Mouse (Mus musculus) gastrocnemius, postnatal 14 days (tissue): ENCODE results near the gene Rspo1. TPM values are rescaled to one million over a fixed set of nuclear protein-coding genes. Genes with fewer than 3 reads are reported as not detected.
"Not testable (repeated sequence)": the region's sequence is repeated elsewhere in the genome, so short reads cannot be mapped to it uniquely, and the experiment has no call there.

ENCODE experiments used
- DNase-seq: peaks from one replicate; pipeline ENCODE4 v3.0.0; 2021; ENCODE audit warnings: mixed read lengths
- intact Hi-C: fragments of 180-260 bp; cut with DNase I; formaldehyde crosslinking; loops from one replicate; pipeline ENCODE4 v1.15.1; 2025; ENCODE audit warnings: low total_unique reads
- long read RNA-seq, 2 experiments: library from polyadenylated mRNA; stranded (forward); transcript quantifications; one replicate each; pipeline ENCODE4 v2.0.0; 2021
- total RNA-seq, 2 experiments: library from RNA; stranded (reverse); gene quantifications; 2 replicates each; pipeline ENCODE4 v1.2.3; 2021

The Rspo1 gene
- under 1 TPM in 1 of 2 experiments, not detected in 1; 0.33 TPM for total RNA-seq
- long read RNA-seq, experiment 1: 0 reads
- long read RNA-seq, experiment 2, partial matches to known transcripts: 0 of 1 reads
- long read RNA-seq, experiment 2, other reads (novel, unspliced or antisense): 0 of 1 reads

- intact Hi-C loops: no loop called here
- DNase-seq: no peak
These were observed at the start of gene Rspo1 for GRCm38 (mm10) chr4:124985671-124986602. Gene Rspo1, plus strand, starts transcription at chr4:124986430.

- DNase-seq: peak; percentile 90
- intact Hi-C loops: no loop called here
These were observed 49.4 kb upstream of the Rspo1 start, which contains the start of gene 9930104L06Rik for GRCm38 (mm10) chr4:124936613-124937471. Gene 9930104L06Rik, plus strand, starts transcription at chr4:124937048.

GRCm38 (mm10) chr4:124939211-124939610 is 47.0 kb upstream of the Rspo1 start, which contains the start of gene Cdca8:
Gene Cdca8, minus strand, starts transcription at chr4:124939311.
- intact Hi-C loops, DNase-seq: not testable (repeated sequence)

- intact Hi-C loops: loop anchor here (5.0 kb wide), 1 partner anchor 114 kb away; no protein-coding TSS in a partner anchor
- DNase-seq: peak; percentile 74
These were observed 43.2 kb upstream of the Rspo1 start for GRCm38 (mm10) chr4:124943022-124943421.

- intact Hi-C loops: loop anchor here (5.0 kb wide), 1 partner anchor 114 kb away; no protein-coding TSS in a partner anchor
These were observed 42.4 kb upstream of the Rspo1 start for GRCm38 (mm10) chr4:124943781-124944180.

DNA sequence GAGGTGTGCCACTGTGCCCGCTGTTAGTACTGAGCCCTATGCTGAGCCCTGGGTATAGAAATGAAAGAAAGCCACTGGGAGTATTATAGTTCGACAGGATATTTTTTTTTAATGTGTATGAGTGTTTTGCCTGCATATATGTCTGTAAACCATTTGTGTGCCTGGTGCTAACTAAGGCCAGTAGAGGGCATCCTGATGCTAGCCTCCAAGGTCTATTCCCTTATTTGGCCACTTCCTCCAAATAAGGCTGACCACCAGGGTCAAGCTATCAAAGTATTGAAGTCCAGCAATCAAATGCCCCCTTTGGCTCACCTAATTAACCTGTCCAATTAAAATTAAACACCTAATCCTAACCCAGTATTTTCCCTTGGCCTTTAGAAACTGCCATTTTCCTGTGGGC is 41.3 kb upstream of the Rspo1 start:
- intact Hi-C loops: loop anchor here (5.0 kb wide), 2 partner anchors 112 to 152 kb away; no protein-coding TSS in a partner anchor
- no peak for DNase-seq

More at GRCm38 (mm10) chr4:124943781-124944180, 42.4 kb upstream of the Rspo1 start:
- no peak for DNase-seq

DNA sequence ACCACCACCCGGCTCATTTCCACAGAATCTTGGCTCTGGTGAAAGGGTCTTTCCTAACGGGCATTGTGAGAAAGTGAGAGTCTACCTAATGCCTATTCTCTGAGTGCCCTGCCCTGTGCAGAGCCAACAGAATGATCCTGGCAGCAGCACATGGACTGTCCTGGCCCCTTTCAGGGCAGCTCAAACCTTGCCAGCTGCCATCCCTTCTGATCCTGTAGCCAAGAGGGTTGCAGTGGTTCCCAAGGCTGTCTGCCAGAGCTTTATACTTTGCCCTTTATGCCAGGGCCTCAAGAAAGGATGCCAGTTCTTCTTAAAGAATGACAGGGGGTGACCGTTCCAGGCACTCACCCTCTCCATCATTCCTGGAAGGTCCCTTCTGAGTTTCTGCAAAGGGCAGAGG is 36.7 kb upstream of the Rspo1 start:
- no peak for DNase-seq
- intact Hi-C loops: loop anchor here (5.0 kb wide), 1 partner anchor 148 kb away; no protein-coding TSS in a partner anchor

DNA sequence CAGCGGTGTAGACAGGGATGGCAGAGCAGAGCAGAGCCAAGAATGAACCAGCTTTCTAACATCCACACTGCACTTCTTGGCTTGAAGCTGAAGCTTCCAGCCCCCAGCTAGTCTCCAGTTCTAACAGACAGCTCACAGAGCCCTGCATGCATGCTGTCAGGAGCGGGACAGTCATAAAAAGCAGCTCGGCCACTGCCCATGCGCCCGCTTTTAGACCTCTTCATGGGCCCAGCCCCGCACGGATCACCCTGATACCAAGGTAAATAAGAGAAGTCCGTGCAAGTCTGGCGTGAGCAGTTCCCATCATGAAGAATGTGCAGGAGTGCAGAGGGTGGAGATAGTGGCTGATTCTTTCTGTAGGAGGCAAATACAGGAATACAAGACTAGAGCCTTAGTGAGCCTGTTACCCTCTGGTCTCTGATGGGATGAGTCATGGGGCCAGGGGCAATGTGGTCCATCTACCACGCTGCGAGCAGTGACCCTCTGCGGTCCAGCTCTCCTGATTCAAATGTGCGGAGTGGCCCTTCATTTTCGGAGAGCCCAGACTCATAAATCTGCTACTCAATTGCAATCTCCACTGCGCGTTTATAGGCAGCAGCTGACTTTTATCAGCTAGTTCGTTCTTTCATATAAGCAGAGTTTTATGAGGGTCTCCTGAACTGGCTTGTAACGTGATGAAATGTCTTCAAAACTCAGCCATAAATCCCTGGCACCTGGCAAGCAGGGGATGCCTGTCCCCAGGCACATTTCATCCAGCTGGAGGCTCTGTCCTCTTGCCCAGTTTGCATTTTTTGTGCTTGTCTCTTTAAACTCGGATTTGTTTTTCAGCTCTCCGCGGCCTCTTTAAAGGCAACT is 35.8 kb upstream of the Rspo1 start:
- intact Hi-C loops: no loop called here
- no peak for DNase-seq

DNA sequence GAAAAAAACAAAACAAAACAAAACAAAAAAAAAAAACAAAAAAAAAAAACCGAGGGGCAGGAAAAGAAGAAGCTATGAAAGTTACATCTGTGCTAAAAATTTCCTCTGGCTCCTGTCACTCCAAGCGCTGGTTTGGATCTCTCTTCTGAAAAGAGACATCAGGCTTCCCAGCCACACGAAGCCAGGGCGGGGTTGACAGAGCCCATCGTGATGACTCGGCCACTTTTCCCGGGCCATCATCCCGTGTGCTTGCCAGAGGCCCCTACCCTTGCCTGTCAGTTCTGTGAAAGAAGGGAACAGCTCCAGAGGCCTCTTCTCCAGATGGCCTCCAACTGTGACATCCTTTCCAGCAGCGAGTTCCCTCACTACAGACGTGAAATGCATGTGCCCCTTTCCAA is 35.2 kb upstream of the Rspo1 start:
- no peak for DNase-seq
- intact Hi-C loops: no loop called here

- intact Hi-C loops: no loop called here
- DNase-seq: no peak
These were observed 32.7 kb upstream of the Rspo1 start for GRCm38 (mm10) chr4:124953546-124953945.

DNA sequence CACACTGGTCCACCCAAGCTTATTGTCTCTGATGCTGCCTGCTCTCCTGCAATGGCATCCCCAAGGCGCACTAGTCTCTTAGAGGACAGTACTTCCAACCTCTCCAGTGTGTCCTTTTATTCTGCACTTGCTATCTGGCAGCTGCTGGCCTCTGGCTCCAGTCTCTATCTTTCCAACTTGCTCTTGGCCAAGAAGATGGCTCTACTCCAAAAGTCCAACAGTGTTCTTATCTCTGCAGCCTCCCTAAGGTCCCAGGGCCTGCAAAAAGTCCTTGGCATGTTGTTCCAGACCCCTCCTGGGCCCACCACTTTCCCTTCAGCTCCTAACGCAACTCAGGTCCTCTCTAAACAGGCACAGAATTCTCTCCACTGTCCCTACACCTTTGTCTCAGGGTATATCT is 28.9 kb upstream of the Rspo1 start:
- no peak for DNase-seq
- intact Hi-C loops: no loop called here

DNA sequence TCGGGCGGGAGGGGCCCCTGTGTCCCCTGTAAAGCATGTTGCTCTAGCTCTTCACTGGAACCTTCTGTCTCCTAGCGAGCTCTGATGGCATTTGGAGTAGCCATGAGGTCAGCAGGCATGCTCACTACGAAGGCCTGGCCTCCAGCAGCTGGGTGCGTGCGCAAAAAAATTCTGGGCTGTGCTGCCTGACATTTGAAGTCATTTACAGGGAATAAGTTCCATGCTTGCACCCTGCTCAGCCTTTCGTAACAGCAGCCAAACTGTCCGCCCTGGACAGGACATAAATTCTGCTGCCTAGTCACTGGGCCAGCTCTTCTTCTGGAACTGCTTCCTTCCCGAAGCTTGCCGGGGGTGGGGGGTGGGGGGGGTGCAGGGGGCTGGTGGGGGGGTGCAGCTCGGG is 27.2 kb upstream of the Rspo1 start:
- peak; percentile 29 for DNase-seq
- intact Hi-C loops: no loop called here

- intact Hi-C loops: no loop called here
- no peak for DNase-seq
These were observed 25.3 kb upstream of the Rspo1 start for GRCm38 (mm10) chr4:124960940-124961339.

GRCm38 (mm10) chr4:124962576-124962975 is 23.7 kb upstream of the Rspo1 start:
- intact Hi-C loops: no loop called here
- no peak for DNase-seq

DNA sequence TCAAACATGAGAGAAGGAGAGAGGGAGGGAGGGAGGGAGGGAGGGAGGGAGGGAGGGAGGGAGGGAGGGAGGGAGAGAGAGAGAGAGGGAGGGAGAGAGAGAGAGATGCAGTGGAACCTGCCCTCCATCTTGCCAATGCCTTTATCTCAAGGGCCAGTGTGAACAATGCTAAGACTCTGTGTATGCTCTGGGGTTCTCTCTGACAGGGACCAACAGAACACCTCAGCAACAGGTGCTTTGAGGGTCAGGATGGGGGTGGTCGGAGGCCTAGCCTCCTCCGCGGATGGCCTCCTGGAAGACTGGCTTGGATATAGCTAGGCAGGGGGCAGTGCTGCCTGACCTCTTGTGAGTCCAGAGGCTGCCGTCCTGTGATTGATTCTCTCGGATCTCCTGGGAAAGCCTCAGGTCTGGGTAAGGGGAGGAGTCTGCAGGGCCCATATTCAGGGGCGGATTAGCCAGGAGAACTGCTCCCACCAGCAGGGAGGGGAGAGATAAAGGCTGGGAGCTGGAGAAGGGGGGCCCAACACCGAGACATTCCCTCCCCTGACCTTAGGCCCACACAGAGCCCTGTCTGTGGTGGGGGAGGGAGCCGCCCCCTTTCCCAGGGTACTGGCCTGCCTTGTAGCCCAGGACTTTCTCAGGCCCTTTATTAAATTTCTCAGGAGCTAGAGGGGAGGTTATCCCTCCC is 21.2 kb upstream of the Rspo1 start:
- intact Hi-C loops: no loop called here
- no peak for DNase-seq

DNA sequence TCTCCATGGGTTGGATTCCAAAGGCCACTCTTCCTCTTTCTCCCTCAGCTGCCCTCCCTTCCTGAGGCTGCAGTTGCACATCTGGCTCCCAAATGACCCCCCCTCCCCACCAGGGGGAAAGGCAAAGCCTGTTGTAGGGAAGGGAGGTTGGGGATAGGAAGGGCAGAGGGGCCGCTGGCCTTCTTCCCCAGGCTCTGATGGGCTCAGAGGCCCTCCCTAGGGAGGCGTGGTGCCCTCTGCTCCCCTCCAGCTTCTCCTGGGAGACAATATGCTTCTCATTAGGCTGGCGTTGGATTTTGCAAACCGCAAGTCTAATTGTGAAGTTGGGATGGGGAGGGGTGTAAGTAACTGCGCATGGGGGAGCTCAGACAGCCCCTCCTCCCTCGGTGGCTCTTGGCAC is 17.5 kb upstream of the Rspo1 start:
- no peak for DNase-seq
- intact Hi-C loops: no loop called here

- intact Hi-C loops: no loop called here
- DNase-seq: no peak
These were observed 16.9 kb upstream of the Rspo1 start for GRCm38 (mm10) chr4:124969219-124969848.

DNA sequence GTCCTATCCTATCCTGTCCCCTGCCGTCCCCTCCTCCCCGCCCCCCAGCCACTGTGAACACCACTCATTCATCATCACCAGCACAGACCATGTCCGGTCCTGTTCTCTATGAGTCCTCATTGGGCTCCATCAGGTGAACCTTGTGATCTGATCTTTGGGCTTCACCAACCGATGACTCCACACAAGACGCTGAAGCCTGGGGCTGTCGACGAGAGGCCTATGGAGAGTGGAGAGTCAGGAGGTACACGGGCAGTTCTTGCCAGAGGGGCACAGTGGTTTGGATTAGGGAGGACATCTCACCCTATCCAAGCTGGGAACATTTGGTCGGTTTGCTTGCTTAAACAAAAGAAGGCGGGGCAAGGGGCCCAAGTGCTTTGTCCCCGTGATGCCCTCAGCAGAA is 16.0 kb upstream of the Rspo1 start:
- intact Hi-C loops: no loop called here
- DNase-seq: no peak
